Mouse (Mus musculus): ENCODE results near the gene Mier2. TPM values are rescaled to one million over a fixed set of nuclear protein-coding genes. Genes with fewer than 3 reads are reported as not detected.

Gene Mier2
- polyA plus RNA-seq, 2 experiments = 5.2 to 16.4 TPM

- no peak overlapping the region for H3K4me3 ChIP-seq (ENCODE audit: insufficient read depth in 1 of 2, low read depth in 2 of 2, low read length in 2 of 2)
- DNase-seq (ENCODE audit: low read depth in 3 of 3, low spot score in 3 of 3) (no peak), ATAC-seq (ENCODE audit: insufficient read depth) (no peak)
- no peaks in the 10 kb centered on the region for H3K4me1 ChIP-seq (replicated peaks; ENCODE audit: control insufficient read depth in 2 of 2, insufficient read depth in 2 of 2, low read length in 1 of 2)
- no peak overlapping the region for H3K9ac ChIP-seq (replicated peaks)
- H3K36me3 ChIP-seq (replicated peaks; ENCODE audit: control insufficient read depth, insufficient read depth, low read depth) = no peaks in the 10 kb centered on the region; the same call in 1 of the 2 replicates
- no peak overlapping the region for H3K27ac ChIP-seq
- 84% methylated on average over 11 of the region's 11 CpGs for WGBS (ENCODE audit: insufficient replicate concordance)
- H3K9me3 ChIP-seq (ENCODE audit: control insufficient read depth, low read length) = no peaks in the 10 kb centered on the region
- H3K4me2 ChIP-seq (ENCODE audit: low read depth) = no peak overlapping the region
- no peaks in the 10 kb centered on the region for H3K27me3 ChIP-seq (ENCODE audit: control insufficient read depth, insufficient read depth, low read length)
- TF ChIP-seq EP300 (IDR thresholded peaks at IDR 0.05; ENCODE audit: low read depth) = no peak
- no peak for TF ChIP-seq CTCF (IDR thresholded peaks at IDR 0.05; ENCODE audit: low read depth)
These were observed 14.3 kb downstream of the Mier2 start for GRCm38 (mm10) chr10:79540746-79541145.

- Histone ChIP-seq H3K9ac (replicated peaks) (no peak overlapping the region), H3K4me2 (ENCODE audit: low read depth) (no peak overlapping the region), H3K4me1 (replicated peaks; ENCODE audit: control insufficient read depth in 2 of 2, insufficient read depth in 2 of 2, low read length in 1 of 2) (no peaks in the 10 kb centered on the region), H3K4me3 (ENCODE audit: insufficient read depth in 1 of 2, low read depth in 2 of 2, low read length in 2 of 2) (no peak overlapping the region), H3K36me3 (replicated peaks; ENCODE audit: control insufficient read depth, insufficient read depth, low read depth) (no peaks in the 10 kb centered on the region; the same call in 1 of the 2 replicates), H3K9me3 (ENCODE audit: control insufficient read depth, low read length) (no peaks in the 10 kb centered on the region), H3K27me3 (ENCODE audit: control insufficient read depth, insufficient read depth, low read length) (no peaks in the 10 kb centered on the region), H3K27ac (no peak overlapping the region)
- WGBS (ENCODE audit: insufficient replicate concordance) = 74% methylated on average over 16 of the region's 16 CpGs
- DNase-seq (ENCODE audit: low read depth in 3 of 3, low spot score in 3 of 3) (no peak), ATAC-seq (ENCODE audit: insufficient read depth) (no peak)
- TF ChIP-seq CTCF (IDR thresholded peaks at IDR 0.05; ENCODE audit: low read depth) (no peak), EP300 (IDR thresholded peaks at IDR 0.05; ENCODE audit: low read depth) (no peak)
These were observed 15.1 kb downstream of the Mier2 start for GRCm38 (mm10) chr10:79539701-79540495.

DNA sequence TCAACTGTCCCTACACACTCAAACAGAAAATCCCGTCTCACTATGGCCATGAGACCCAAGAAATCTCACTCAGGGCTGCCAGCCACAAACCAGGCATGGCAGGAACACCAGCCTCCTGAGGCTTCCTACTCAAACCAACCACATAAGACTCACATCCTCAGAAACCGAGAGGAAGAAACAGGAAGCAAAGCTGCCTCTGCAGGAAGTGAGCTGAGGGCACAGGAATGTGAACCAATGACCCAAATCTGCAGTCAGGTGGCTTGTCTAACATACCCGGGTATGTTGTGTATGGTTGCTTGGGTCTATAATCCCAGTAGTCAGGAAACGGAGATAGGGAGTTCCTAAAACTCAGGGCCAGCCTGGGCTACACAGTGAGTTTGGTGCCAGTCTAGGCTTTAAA is 16.1 kb downstream of the Mier2 start:
- peaks cover 0 to 3% of the 10 kb centered on the region in 2 experiments; a peak in 2 of 4 replicates for H3K4me1 ChIP-seq (replicated peaks; ENCODE audit: control insufficient read depth in 2 of 2, insufficient read depth in 2 of 2, low read length in 1 of 2)
- H3K4me3 ChIP-seq (ENCODE audit: insufficient read depth in 1 of 2, low read depth in 2 of 2, low read length in 2 of 2) = no peak overlapping the region
- H3K9me3 ChIP-seq (ENCODE audit: control insufficient read depth, low read length) = no peaks in the 10 kb centered on the region
- no peaks in the 10 kb centered on the region; the same call in 1 of the 2 replicates for H3K36me3 ChIP-seq (replicated peaks; ENCODE audit: control insufficient read depth, insufficient read depth, low read depth)
- H3K9ac ChIP-seq (replicated peaks) = no peak overlapping the region
- no peak overlapping the region for H3K27ac ChIP-seq
- TF ChIP-seq EP300 (IDR thresholded peaks at IDR 0.05; ENCODE audit: low read depth) (no peak), CTCF (IDR thresholded peaks at IDR 0.05; ENCODE audit: low read depth) (no peak)
- H3K4me2 ChIP-seq (ENCODE audit: low read depth) = no peak overlapping the region
- DNase-seq (ENCODE audit: low read depth in 3 of 3, low spot score in 3 of 3) (no peak), ATAC-seq (ENCODE audit: insufficient read depth) (no peak)
- 19% methylated on average over 4 of the region's 4 CpGs for WGBS (ENCODE audit: insufficient replicate concordance)
- H3K27me3 ChIP-seq (ENCODE audit: control insufficient read depth, insufficient read depth, low read length) = no peaks in the 10 kb centered on the region

DNA sequence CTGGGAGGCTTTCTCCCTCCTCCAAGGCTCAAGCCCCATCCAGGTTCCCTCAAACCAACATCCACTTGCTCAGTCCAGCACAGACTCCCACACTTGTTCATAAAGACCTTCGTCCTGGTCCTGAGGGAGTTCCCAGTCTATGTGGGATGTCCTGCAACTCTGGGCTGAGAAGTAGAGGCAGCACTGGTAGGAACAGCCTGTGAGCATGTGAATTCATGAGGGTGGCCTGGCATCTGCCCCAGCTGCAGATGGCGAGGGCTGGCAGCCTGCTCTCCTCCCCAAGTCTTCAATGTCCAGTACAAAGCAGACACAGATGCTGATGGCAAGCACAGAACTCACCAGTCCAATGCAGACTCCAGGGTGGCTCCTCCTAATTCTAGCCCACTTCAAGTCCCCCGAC is 16.7 kb downstream of the Mier2 start:
- no peak for DNase-seq (ENCODE audit: low read depth in 3 of 3, low spot score in 3 of 3)
- 63% methylated on average over 3 of the region's 3 CpGs for WGBS (ENCODE audit: insufficient replicate concordance)
- H3K9ac ChIP-seq (replicated peaks) = no peak overlapping the region
- no peak overlapping the region for H3K27ac ChIP-seq
- TF ChIP-seq EP300 (IDR thresholded peaks at IDR 0.05; ENCODE audit: low read depth) (no peak), CTCF (IDR thresholded peaks at IDR 0.05; ENCODE audit: low read depth) (no peak)
- no peaks in the 10 kb centered on the region for H3K9me3 ChIP-seq (ENCODE audit: control insufficient read depth, low read length)
- H3K36me3 ChIP-seq (replicated peaks; ENCODE audit: control insufficient read depth, insufficient read depth, low read depth) = no peaks in the 10 kb centered on the region; the same call in 1 of the 2 replicates
- no peaks in the 10 kb centered on the region for H3K27me3 ChIP-seq (ENCODE audit: control insufficient read depth, insufficient read depth, low read length)
- H3K4me3 ChIP-seq (ENCODE audit: insufficient read depth in 1 of 2, low read depth in 2 of 2, low read length in 2 of 2) = no peak overlapping the region
- H3K4me1 ChIP-seq (replicated peaks; ENCODE audit: control insufficient read depth in 2 of 2, insufficient read depth in 2 of 2, low read length in 1 of 2) = peaks cover 0 to 4% of the 10 kb centered on the region in 2 experiments; a peak in 2 of 4 replicates
- H3K4me2 ChIP-seq (ENCODE audit: low read depth) = no peak overlapping the region
- no peak for ATAC-seq (ENCODE audit: insufficient read depth)

- no peaks in the 10 kb centered on the region for H3K27me3 ChIP-seq (ENCODE audit: control insufficient read depth, insufficient read depth, low read length)
- no peak overlapping the region for H3K4me2 ChIP-seq (ENCODE audit: low read depth)
- H3K4me3 ChIP-seq (ENCODE audit: insufficient read depth in 1 of 2, low read depth in 2 of 2, low read length in 2 of 2) = no peak overlapping the region
- no peaks in the 10 kb centered on the region; the same call in 1 of the 2 replicates for H3K36me3 ChIP-seq (replicated peaks; ENCODE audit: control insufficient read depth, insufficient read depth, low read depth)
- peaks cover 0 to 4% of the 10 kb centered on the region in 2 experiments; a peak in 2 of 4 replicates for H3K4me1 ChIP-seq (replicated peaks; ENCODE audit: control insufficient read depth in 2 of 2, insufficient read depth in 2 of 2, low read length in 1 of 2)
- TF ChIP-seq CTCF (IDR thresholded peaks at IDR 0.05; ENCODE audit: low read depth) (no peak), EP300 (IDR thresholded peaks at IDR 0.05; ENCODE audit: low read depth) (no peak)
- no peak for ATAC-seq (ENCODE audit: insufficient read depth)
- no peaks in the 10 kb centered on the region for H3K9me3 ChIP-seq (ENCODE audit: control insufficient read depth, low read length)
- no peak for DNase-seq (ENCODE audit: low read depth in 3 of 3, low spot score in 3 of 3)
- no peak overlapping the region for H3K27ac ChIP-seq
- H3K9ac ChIP-seq (replicated peaks) = no peak overlapping the region
- 81% methylated on average over 2 of the region's 2 CpGs for WGBS (ENCODE audit: insufficient replicate concordance)
These were observed 17.2 kb downstream of the Mier2 start for GRCm38 (mm10) chr10:79537781-79538180.
